Mouse (Mus musculus) cortical plate, adult 2 months (tissue): ENCODE data around the gene 2310033P09Rik. TPM values are rescaled to one million over a fixed set of nuclear protein-coding genes. Genes with fewer than 3 reads are reported as not detected.

Experiments
- H3K27ac ChIP-seq: fragments of 200-500 bp; 2 replicates; pipeline ENCODE4 v1.5.1; 2012; ENCODE audit warnings: low read length, control low read depth, inconsistent platforms; ENCODE audit not compliant: insufficient read depth
- H3K4me1 ChIP-seq: fragments of 200-500 bp; 2 replicates; pipeline ENCODE4 v1.6.1; 2011; ENCODE audit warnings: low read length; ENCODE audit not compliant: control insufficient read depth, insufficient read depth
- H3K4me3 ChIP-seq: fragments of 200-500 bp; 2 replicates; pipeline ENCODE4 v1.5.1; 2011; ENCODE audit warnings: mild to moderate bottlenecking, low read length, control low read depth; ENCODE audit not compliant: insufficient read depth
- CTCF ChIP-seq: fragments of 200-500 bp; IDR thresholded peaks from 2 replicates; pipeline ENCODE4 v1.5.1; 2011; ENCODE audit warnings: mild to moderate bottlenecking, control low read depth, low read length; ENCODE audit not compliant: insufficient read depth; ENCODE audit errors: extremely low read depth
- POLR2A ChIP-seq: fragments of 200-500 bp; IDR thresholded peaks from 2 replicates; pipeline ENCODE4 v1.6.1; 2011; ENCODE audit warnings: mild to moderate bottlenecking, low read length, control low read depth; ENCODE audit not compliant: insufficient read depth; ENCODE audit errors: extremely low read depth
- polyA plus RNA-seq: library from polyadenylated mRNA; depleted of rRNA; stranded (reverse); fragments of >200 nt; gene quantifications from 2 replicates; pipeline ENCODE4 v1.2.3, GENCODE M21; 2012; rRNA removed

Gene 2310033P09Rik
- polyA plus RNA-seq, 1 experiment, result 29.5 TPM

GRCm38 (mm10) chr11:59259647-59260046 is 51.5 kb downstream of the 2310033P09Rik start:
- Histone ChIP-seq H3K4me1 (no peaks in the 10 kb centered on the region), H3K4me3 (no peak overlapping the region)
- TF ChIP-seq POLR2A, result no peak
- TF ChIP-seq CTCF, result no peak

More at GRCm38 (mm10) chr11:59259647-59260046, 51.5 kb downstream of the 2310033P09Rik start:
- no peak overlapping the region for H3K27ac ChIP-seq

Other genes starting within 250 kb of the 2310033P09Rik start
- 25.9 and 26.7 TPM in 2 replicates for gene Trim11, start 230.2 kb upstream of the 2310033P09Rik start, polyA plus RNA-seq
- 2.2 TPM in 2 replicates for gene Obscn, start 71.9 kb upstream of the 2310033P09Rik start, polyA plus RNA-seq
- 5.0 and 6.2 TPM in 2 replicates for gene Iba57, start 44.6 kb upstream of the 2310033P09Rik start, polyA plus RNA-seq
- 24.8 and 32.3 TPM in 2 replicates for gene Gjc2, start 25.1 kb upstream of the 2310033P09Rik start, polyA plus RNA-seq
- gene Guk1, start 16.1 kb upstream of the 2310033P09Rik start, polyA plus RNA-seq, result 278 and 287 TPM in 2 replicates
- gene Mrpl55, start 5.8 kb upstream of the 2310033P09Rik start, polyA plus RNA-seq, result 53.6 and 57.1 TPM in 2 replicates
- 569 and 571 TPM in 2 replicates for gene Arf1, start 19.9 kb downstream of the 2310033P09Rik start, polyA plus RNA-seq
- gene Wnt3a, start 82.4 kb downstream of the 2310033P09Rik start, polyA plus RNA-seq, result 0.06 TPM in 1 of 2 replicates, not detected in the other
- gene Wnt9a, start 98.6 kb downstream of the 2310033P09Rik start, polyA plus RNA-seq, result 15.9 and 18.5 TPM in 2 replicates
- 0.23 and 0.31 TPM in 2 replicates for gene Prss38, start 167.3 kb downstream of the 2310033P09Rik start, polyA plus RNA-seq
- 15.7 and 16.1 TPM in 2 replicates for gene Jmjd4, start 241.7 kb downstream of the 2310033P09Rik start, polyA plus RNA-seq
- 467 and 482 TPM in 2 replicates for gene Snap47, start 242.9 kb downstream of the 2310033P09Rik start, polyA plus RNA-seq